In the genomic region with DNA sequence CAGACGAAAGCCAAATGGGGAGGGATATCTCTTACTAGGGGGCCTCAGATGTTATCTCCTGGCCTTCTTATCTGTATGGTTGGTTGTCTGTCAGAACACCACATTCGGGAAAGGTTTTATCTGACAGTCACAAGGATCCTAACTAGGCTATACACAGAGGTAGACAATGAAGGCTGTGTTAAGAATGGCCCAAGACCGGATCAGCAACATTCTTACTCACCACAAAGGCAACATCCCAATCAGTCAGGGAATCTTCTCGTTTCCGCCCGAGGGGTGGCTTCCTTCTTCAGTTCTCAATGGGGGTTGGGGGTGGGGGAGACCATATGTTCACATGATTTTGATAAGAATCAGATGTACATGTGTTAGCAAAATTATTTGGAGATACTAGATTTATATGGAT, we compare ENCODE assay signal across 11 mouse cellular contexts.
"Had no signal": no experiment of that assay in that cellular context is flagged by ENCODE, and none has a peak within 500 bp of the region (broad histone marks: within the 10 kb centered on the region; RNA-seq: fewer than 3 reads in every experiment).

No protein-coding gene starts in this region.

- H3K4me2 ChIP-seq: kidney, embryonic 15.5 days; liver, embryonic 13.5 days; lung, embryonic 15.5 days; midbrain, embryonic 15.5 days; neural tube, embryonic 12.5 days had no signal

- H3K27me3 ChIP-seq: kidney, embryonic 15.5 days; liver, embryonic 13.5 days; lung, embryonic 15.5 days; midbrain, embryonic 15.5 days; neural tube, embryonic 12.5 days had no signal

- DNase-seq: kidney, adult 2 months; kidney, postnatal 14 days; liver; liver, embryonic 13.5 days; liver, postnatal 0 days; thymus, postnatal 4 days had no signal

- H3K9me3 ChIP-seq: kidney, embryonic 15.5 days; liver, embryonic 13.5 days; lung, embryonic 15.5 days; midbrain, embryonic 10.5 days; midbrain, embryonic 15.5 days; neural tube, embryonic 12.5 days had no signal

- H3K4me1 ChIP-seq: kidney, embryonic 15.5 days; liver, embryonic 13.5 days; lung, embryonic 15.5 days; midbrain, embryonic 10.5 days; midbrain, embryonic 15.5 days; neural tube, embryonic 12.5 days had no signal

- H3K27ac ChIP-seq: kidney, embryonic 15.5 days; liver, embryonic 13.5 days; lung, embryonic 15.5 days; midbrain, embryonic 10.5 days; midbrain, embryonic 15.5 days; neural tube, embryonic 12.5 days had no signal

- H3K9ac ChIP-seq: kidney, embryonic 15.5 days; liver, embryonic 13.5 days; liver, postnatal 0 days; lung, embryonic 15.5 days; midbrain, embryonic 15.5 days; neural tube, embryonic 12.5 days had no signal

- H3K4me3 ChIP-seq: kidney, embryonic 15.5 days; liver, embryonic 13.5 days; lung, embryonic 15.5 days; midbrain, embryonic 10.5 days; midbrain, embryonic 15.5 days; neural tube, embryonic 12.5 days had no signal

- H3K36me3 ChIP-seq: kidney, embryonic 15.5 days; liver, embryonic 13.5 days; lung, embryonic 15.5 days; midbrain, embryonic 10.5 days; midbrain, embryonic 15.5 days; neural tube, embryonic 12.5 days had no signal

- ATAC-seq: liver, postnatal 0 days; midbrain, embryonic 15.5 days had no signal
